10 mouse cellular contexts compared by ENCODE assay signal in genomic region chr7:132657371-132658057, GRCm38 (mm10). TPM values are rescaled to one million over a fixed set of nuclear protein-coding genes. Genes with fewer than 3 reads are reported as not detected.
DNase-seq lines count a peak whose midpoint lies in the region; ATAC-seq lines count a peak whose summit lies in the region.
"Had no signal": no experiment of that assay in that cellular context is flagged by ENCODE, and none has a peak within 500 bp of the region (broad histone marks: within the 10 kb centered on the region; RNA-seq: fewer than 3 reads in every experiment).

No protein-coding gene starts in this region.

- H3K36me3 ChIP-seq in heart, embryonic 14.5 days (ENCODE audit: control insufficient read depth, insufficient read depth, low read length), result no peaks in the 10 kb centered on the region
- H3K36me3 ChIP-seq in neural tube, embryonic 12.5 days, result no peaks in the 10 kb centered on the region
- no peaks in the 10 kb centered on the region for H3K36me3 ChIP-seq in neural tube, embryonic 15.5 days

- no peak overlapping the region for H3K4me3 ChIP-seq in heart, embryonic 14.5 days (ENCODE audit: control insufficient read depth in 1 of 2, insufficient read depth in 1 of 2, low read depth in 1 of 2, low read length in 2 of 2)
- H3K4me3 ChIP-seq in neural tube, embryonic 12.5 days, result no peak overlapping the region
- H3K4me3 ChIP-seq in neural tube, embryonic 15.5 days (replicated peaks), result no peak overlapping the region

- H3K4me1 ChIP-seq in heart, embryonic 14.5 days (ENCODE audit: control insufficient read depth in 2 of 2, insufficient read depth in 2 of 2, low read length in 2 of 2), result peaks cover 39 to 57% of the 10 kb centered on the region in 2 experiments
- peaks cover 21% of the 10 kb centered on the region for H3K4me1 ChIP-seq in neural tube, embryonic 12.5 days
- peaks cover 19% of the 10 kb centered on the region for H3K4me1 ChIP-seq in neural tube, embryonic 15.5 days

- H3K4me2 ChIP-seq in heart, embryonic 14.5 days (ENCODE audit: low read length), result no peak overlapping the region
- H3K4me2 ChIP-seq in neural tube, embryonic 12.5 days (replicated peaks), result no peak overlapping the region
- H3K4me2 ChIP-seq in neural tube, embryonic 15.5 days, result no peak overlapping the region

- H3K27ac ChIP-seq in heart, embryonic 14.5 days (replicated peaks in 1 of 2; ENCODE audit: control insufficient read depth in 1 of 2, insufficient read depth in 1 of 2, low read depth in 2 of 2, low read length in 2 of 2), result peak overlapping the region; percentile 38 to 46; a peak in 3 of 4 replicates
- no peak overlapping the region for H3K27ac ChIP-seq in neural tube, embryonic 12.5 days
- H3K27ac ChIP-seq in neural tube, embryonic 15.5 days (replicated peaks), result no peak overlapping the region

- ATAC-seq in heart, embryonic 14.5 days (ENCODE audit: insufficient number of reproducible peaks, insufficient read depth, low FRiP score, low read depth), result no peak
- ATAC-seq in neural tube, embryonic 12.5 days (ENCODE audit: low FRiP score, low read depth), result no peak
- ATAC-seq in neural tube, embryonic 15.5 days (ENCODE audit: low FRiP score), result no peak
- no peak for ATAC-seq in CD4-positive, CD25-positive, alpha-beta regulatory T cell, adult 4 months

- no peaks in the 10 kb centered on the region for H3K9me3 ChIP-seq in heart, embryonic 14.5 days (ENCODE audit: control insufficient read depth, low read length)
- H3K9me3 ChIP-seq in neural tube, embryonic 12.5 days, result no peaks in the 10 kb centered on the region
- no peaks in the 10 kb centered on the region for H3K9me3 ChIP-seq in neural tube, embryonic 15.5 days (replicated peaks)

- no peak for DNase-seq in heart, postnatal 14 days
- DNase-seq in kidney, postnatal 10 days, result peak; percentile 26
- DNase-seq in urinary bladder, adult 18-20 months (ENCODE audit: low spot score in 2 of 2), result no peak
- DNase-seq in urinary bladder, postnatal 14 days (ENCODE audit: low spot score), result no peak

- WGBS in heart, embryonic 14.5 days, result 54% methylated on average over 14 of the region's 14 CpGs
- 58% methylated on average over 14 of the region's 14 CpGs for WGBS in neural tube, embryonic 12.5 days
- WGBS in neural tube, embryonic 15.5 days, result 65% methylated on average over 14 of the region's 14 CpGs

- H3K27me3 ChIP-seq in heart, embryonic 14.5 days (ENCODE audit: control insufficient read depth, insufficient read depth, low read length), result no peaks in the 10 kb centered on the region
- 0 out of 2 replicates have a peak, but pooled peaks cover 4% of the 10 kb centered on the region for H3K27me3 ChIP-seq in neural tube, embryonic 12.5 days (replicated peaks)
- H3K27me3 ChIP-seq in neural tube, embryonic 15.5 days (replicated peaks), result no peaks in the 10 kb centered on the region

- intact Hi-C loops in heart, postnatal 14 days (cut with DNase I), result loop anchor here (2.0 to 5.0 kb wide), 5 partner anchors 55 to 345 kb away; partner anchors contain the start of gene Eef1akmt2

- H3K9ac ChIP-seq in heart, embryonic 14.5 days (ENCODE audit: low read length), result no peak overlapping the region
- peak overlapping the region; percentile 29; the same call in 1 of the 2 replicates for H3K9ac ChIP-seq in neural tube, embryonic 12.5 days
- H3K9ac ChIP-seq in neural tube, embryonic 15.5 days (replicated peaks), result no peak overlapping the region

RNA-seq across cellular contexts. Expression of gene Lhpp, which starts 47.1 kb away (rescaled TPM):
- polyA plus RNA-seq in heart, embryonic 14.5 days (2014; fragmentation: Nextera tagmentation; extraction: Ambion mirVana), result 29.7 and 35.0 TPM in 2 replicates
- 10 to 100 TPM; 12.9 to 13.6 TPM for total RNA-seq in heart, postnatal 14 days (2021)
- 22.0 and 26.1 TPM in 2 replicates for polyA plus RNA-seq in neural tube, embryonic 12.5 days (2016; fragmentation: Nextera tagmentation; extraction: Ambion mirVana)
- polyA plus RNA-seq in neural tube, embryonic 15.5 days (2015; fragmentation: Nextera tagmentation; extraction: Ambion mirVana), result 41.4 and 46.9 TPM in 2 replicates
- polyA plus RNA-seq in CD4-positive, CD25-positive, alpha-beta regulatory T cell, adult 4 months (2017; shearing (Covaris generic)), result 1 to 10 TPM; 4.0 to 5.0 TPM

RNA-seq across cellular contexts. Expression of gene Nkx1-2, which starts 58.1 kb away (rescaled TPM):
- polyA plus RNA-seq in heart, embryonic 14.5 days (2014; fragmentation: Nextera tagmentation; extraction: Ambion mirVana), result not detected in 2 replicates
- not detected for total RNA-seq in heart, postnatal 14 days (2021)
- polyA plus RNA-seq in neural tube, embryonic 12.5 days (2016; fragmentation: Nextera tagmentation; extraction: Ambion mirVana), result 1.4 and 1.6 TPM in 2 replicates
- polyA plus RNA-seq in neural tube, embryonic 15.5 days (2015; fragmentation: Nextera tagmentation; extraction: Ambion mirVana), result 0.11 and 0.46 TPM in 2 replicates
- not detected for polyA plus RNA-seq in CD4-positive, CD25-positive, alpha-beta regulatory T cell, adult 4 months (2017; shearing (Covaris generic))
- total RNA-seq: adrenal gland, postnatal 36 days; megakaryocyte, adult 5-6 weeks had no signal

Comparison
In these comparisons a context has a peak if more than half of its experiments do, and no peak if none do; other contexts are left out.
1. H3K27ac ChIP-seq: peak in heart, embryonic 14.5 days (2 of 2); none in neural tube, embryonic 12.5 days (single experiment) and neural tube, embryonic 15.5 days (single experiment).